Mouse (Mus musculus) forebrain, postnatal 0 days (tissue): Measurements from ENCODE around the gene Arhgef1. TPM values are rescaled to one million over a fixed set of nuclear protein-coding genes. Genes with fewer than 3 reads are reported as not detected.
A peak's percentile ranks its signal among the peaks of the same experiment; 100 is the strongest.

Experiments
- ATAC-seq: fragments of 200-750 bp; cut with Nextera tagmentation; 2 replicates; pipeline ENCODE4 v1.8.0; 2017; ENCODE audit warnings: mild to moderate bottlenecking, moderate library complexity
- DNase-seq: peaks from one replicate; pipeline ENCODE4 v3.0.0-alpha.2; 2015
- H3K27ac ChIP-seq: fragments of 300-500 bp; sonication (generic); 2 replicates; pipeline ENCODE4 v1.5.1; 2014; ENCODE audit warnings: low read depth, mild to moderate bottlenecking, antibody characterized with exemption, low read length, moderate library complexity, mixed read lengths
- H3K27me3 ChIP-seq: fragments of 300-500 bp; sonication (generic); 2 replicates; pipeline ENCODE4 v1.6.1; 2014; ENCODE audit warnings: mild to moderate bottlenecking, low read length, mixed read lengths; ENCODE audit not compliant: insufficient read depth
- H3K36me3 ChIP-seq: fragments of 300-500 bp; sonication (generic); 2 replicates; pipeline ENCODE4 v1.6.1; 2014; ENCODE audit warnings: mild to moderate bottlenecking, moderate library complexity; ENCODE audit not compliant: insufficient read depth
- H3K4me1 ChIP-seq: fragments of 300-500 bp; sonication (generic); 2 replicates; pipeline ENCODE4 v1.6.1; 2014; ENCODE audit warnings: antibody characterized with exemption; ENCODE audit not compliant: insufficient read depth
- H3K4me2 ChIP-seq: fragments of 300-500 bp; sonication (generic); 2 replicates; pipeline ENCODE4 v1.6.1; 2014; ENCODE audit warnings: low read depth, mild to moderate bottlenecking, moderate library complexity
- H3K4me3 ChIP-seq: fragments of 300-500 bp; sonication (generic); 2 replicates; pipeline ENCODE4 v1.5.1; 2014; ENCODE audit warnings: low read depth, low read length, mixed read lengths
- H3K9ac ChIP-seq: fragments of 300-500 bp; sonication (generic); 2 replicates; pipeline ENCODE4 v1.6.1; 2014; ENCODE audit warnings: mild to moderate bottlenecking
- H3K9me3 ChIP-seq: fragments of 300-500 bp; sonication (generic); 2 replicates; pipeline ENCODE4 v1.6.1; 2016; ENCODE audit warnings: low read length
- CTCF ChIP-seq: sonication (generic); IDR thresholded peaks from 2 replicates; pipeline ENCODE4 v1.5.1; 2016; ENCODE audit warnings: antibody characterized with exemption, control low read depth, low read depth
- WGBS: fragments of 180-500 bp; shearing (Covaris S2); extraction: QIAGEN DNeasy Blood & Tissue Kit; methylation state at CpG from one replicate; pipeline ENCODE4 v1.1.7; 2014; 5-methylcytosine and 5-hydroxymethylcytosine counted together
- polyA plus RNA-seq: library from polyadenylated mRNA; unstranded; fragments of >200 nt; fragmentation: Nextera tagmentation; extraction: Ambion mirVana; gene quantifications from 2 replicates; pipeline ENCODE4 v1.2.1, GENCODE M21; 2015
- total RNA-seq: library from RNA; depleted of rRNA; stranded (reverse); fragments of >200 nt; gene quantifications from 2 replicates; pipeline ENCODE4 v1.2.3, GENCODE M21; 2014

Gene Arhgef1
- total and polyA plus RNA-seq, 2 experiments from 2014 or later = 26.8 to 30.3 TPM

GRCm38 (mm10) chr7:24954450-24954849 is 51.7 kb downstream of the Arhgef1 start:
- DNase-seq = no peak
- Histone ChIP-seq H3K36me3 (no peaks in the 10 kb centered on the region), H3K27me3 (peaks cover 54% of the 10 kb centered on the region), H3K4me2 (peak overlapping the region; percentile 48), H3K4me3 (peak overlapping the region; percentile 28), H3K9ac (peak overlapping the region; percentile 18; the same call in 1 of the 2 replicates), H3K9me3 (no peaks in the 10 kb centered on the region), H3K4me1 (no peaks in the 10 kb centered on the region), H3K27ac (no peak overlapping the region)
- no peak for TF ChIP-seq CTCF
- peak; percentile 34; the same call in 1 of the 2 replicates for ATAC-seq
- 3% methylated on average over 29 of the region's 30 CpGs for WGBS

- H3K9ac ChIP-seq = no peak overlapping the region
- peak overlapping the region; percentile 48 for H3K4me2 ChIP-seq
- DNase-seq (no peak), ATAC-seq (no peak)
- H3K27me3 ChIP-seq = peaks cover 47% of the 10 kb centered on the region
- H3K9me3 ChIP-seq = no peaks in the 10 kb centered on the region
- no peak overlapping the region for H3K27ac ChIP-seq
- 0 out of 2 replicates have a peak overlapping the region, but pooled peaks have one; percentile 3 for H3K4me3 ChIP-seq
- H3K36me3 ChIP-seq = no peaks in the 10 kb centered on the region
- 6% methylated on average over 32 of the region's 33 CpGs for WGBS
- no peaks in the 10 kb centered on the region for H3K4me1 ChIP-seq
- no peak for TF ChIP-seq CTCF
These were observed 52.5 kb downstream of the Arhgef1 start for GRCm38 (mm10) chr7:24955226-24955625.

GRCm38 (mm10) chr7:24964288-24964687 is 61.6 kb downstream of the Arhgef1 start:
- no peaks in the 10 kb centered on the region for H3K4me1 ChIP-seq
- H3K27me3 ChIP-seq = no peaks in the 10 kb centered on the region
- no peak overlapping the region for H3K9ac ChIP-seq
- peaks cover 3% of the 10 kb centered on the region; the same call in 1 of the 2 replicates for H3K36me3 ChIP-seq
- no peak for ATAC-seq
- TF ChIP-seq CTCF = no peak
- no peak for DNase-seq
- no peaks in the 10 kb centered on the region for H3K9me3 ChIP-seq
- WGBS = 80% methylated on average over 2 of the region's 2 CpGs
- no peak overlapping the region for H3K4me3 ChIP-seq
- no peak overlapping the region for H3K4me2 ChIP-seq
- no peak overlapping the region for H3K27ac ChIP-seq

GRCm38 (mm10) chr7:24964897-24965535 is 62.3 kb downstream of the Arhgef1 start:
- TF ChIP-seq CTCF = peak; percentile 79
- H3K4me1 ChIP-seq = no peaks in the 10 kb centered on the region
- ATAC-seq = peak; percentile 66; the same call in 1 of the 2 replicates

GRCm38 (mm10) chr7:24967966-24968365 is 65.3 kb downstream of the Arhgef1 start:
- H3K27ac ChIP-seq = no peak overlapping the region
- no peak overlapping the region for H3K4me2 ChIP-seq
- 84% methylated on average over 8 of the region's 8 CpGs for WGBS
- H3K9me3 ChIP-seq = no peaks in the 10 kb centered on the region
- H3K4me1 ChIP-seq = 0 out of 2 replicates have a peak, but pooled peaks cover 4% of the 10 kb centered on the region
- no peaks in the 10 kb centered on the region for H3K27me3 ChIP-seq
- no peak overlapping the region for H3K4me3 ChIP-seq
- ATAC-seq (no peak), DNase-seq (no peak)
- H3K9ac ChIP-seq = no peak overlapping the region
- H3K36me3 ChIP-seq = peaks cover 8% of the 10 kb centered on the region
- TF ChIP-seq CTCF = no peak

More at GRCm38 (mm10) chr7:24964897-24965535, 62.3 kb downstream of the Arhgef1 start:
- Histone ChIP-seq H3K27ac (no peak overlapping the region), H3K9ac (no peak overlapping the region), H3K27me3 (no peaks in the 10 kb centered on the region), H3K36me3 (peaks cover 8% of the 10 kb centered on the region), H3K9me3 (no peaks in the 10 kb centered on the region), H3K4me3 (no peak overlapping the region), H3K4me2 (no peak overlapping the region)
- DNase-seq = peak; percentile 88
- WGBS = 22% methylated on average over 5 of the region's 5 CpGs

GRCm38 (mm10) chr7:24968463-24968862 is 65.8 kb downstream of the Arhgef1 start:
- Histone ChIP-seq H3K4me2 (no peak overlapping the region), H3K27me3 (no peaks in the 10 kb centered on the region), H3K9ac (no peak overlapping the region), H3K4me1 (0 out of 2 replicates have a peak, but pooled peaks cover 4% of the 10 kb centered on the region), H3K4me3 (no peak overlapping the region), H3K36me3 (peaks cover 8% of the 10 kb centered on the region), H3K9me3 (no peaks in the 10 kb centered on the region), H3K27ac (no peak overlapping the region)
- TF ChIP-seq CTCF = no peak
- no peak for ATAC-seq
- DNase-seq = no peak
- WGBS = 69% methylated on average over 6 of the region's 6 CpGs

GRCm38 (mm10) chr7:24969805-24970204 is 67.1 kb downstream of the Arhgef1 start:
- Histone ChIP-seq H3K4me3 (no peak overlapping the region), H3K4me2 (no peak overlapping the region), H3K36me3 (peaks cover 8% of the 10 kb centered on the region), H3K9ac (no peak overlapping the region; the same call in 1 of the 2 replicates), H3K27me3 (no peaks in the 10 kb centered on the region), H3K27ac (no peak overlapping the region), H3K4me1 (0 out of 2 replicates have a peak, but pooled peaks cover 4% of the 10 kb centered on the region), H3K9me3 (no peaks in the 10 kb centered on the region)
- DNase-seq (no peak), ATAC-seq (no peak)
- TF ChIP-seq CTCF = no peak
- WGBS = 65% methylated on average over 12 of the region's 12 CpGs
